Mouse (Mus musculus): Measurements from ENCODE around the gene Fgd1. TPM values are rescaled to one million over a fixed set of nuclear protein-coding genes. Genes with fewer than 3 reads are reported as not detected.
A peak's percentile ranks its signal among the peaks of the same experiment; 100 is the strongest.

Fgd1 gene
- polyA plus RNA-seq, 1 experiment = 89.9 TPM

DNA sequence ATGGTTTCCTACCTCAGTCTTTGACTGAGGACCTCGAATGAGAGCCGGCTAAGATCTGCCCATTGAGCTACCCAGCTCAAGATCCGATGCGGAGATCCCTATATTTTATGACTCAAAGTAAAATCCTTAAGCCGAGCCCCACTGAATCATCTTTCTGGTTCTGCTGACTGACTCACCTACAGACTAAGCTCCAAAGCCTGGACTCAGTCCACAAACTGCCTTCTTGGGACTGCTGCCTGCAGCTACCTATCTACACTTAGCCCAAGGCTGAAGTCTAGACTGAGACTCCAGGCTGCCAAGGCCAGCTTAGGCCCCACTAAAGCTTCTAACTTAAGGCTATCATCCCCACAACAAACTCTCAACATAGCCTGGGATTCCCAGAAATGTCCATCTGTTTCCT, 30.1 kb downstream of the Fgd1 start:
- TF ChIP-seq CTCF (IDR thresholded peaks at IDR 0.05; ENCODE audit: low read depth, low read length) = no peak
- no peak for TF ChIP-seq POLR2A (IDR thresholded peaks at IDR 0.05; ENCODE audit: insufficient read depth, low read length)
- H3K36me3 ChIP-seq (ENCODE audit: control insufficient read depth, insufficient read depth, low read length, poor library complexity, severe bottlenecking) = peaks cover 58% of the 10 kb centered on the region
- H3K4me1 ChIP-seq (ENCODE audit: control insufficient read depth, insufficient read depth, low read length) = peaks cover 1% of the 10 kb centered on the region
- no peak overlapping the region for H3K9ac ChIP-seq (ENCODE audit: low read depth, poor library complexity, severe bottlenecking)
- H3K4me3 ChIP-seq (ENCODE audit: low read depth, low read length) = no peak overlapping the region
- H3K9me3 ChIP-seq (replicated peaks; ENCODE audit: control insufficient read depth, insufficient read depth, low read length, poor library complexity, severe bottlenecking) = no peaks in the 10 kb centered on the region
- no peak overlapping the region for H3K27ac ChIP-seq (ENCODE audit: insufficient read depth, low read length)
- H3K27me3 ChIP-seq (ENCODE audit: control insufficient read depth, insufficient read depth, low read length, poor library complexity, severe bottlenecking) = no peaks in the 10 kb centered on the region

DNA sequence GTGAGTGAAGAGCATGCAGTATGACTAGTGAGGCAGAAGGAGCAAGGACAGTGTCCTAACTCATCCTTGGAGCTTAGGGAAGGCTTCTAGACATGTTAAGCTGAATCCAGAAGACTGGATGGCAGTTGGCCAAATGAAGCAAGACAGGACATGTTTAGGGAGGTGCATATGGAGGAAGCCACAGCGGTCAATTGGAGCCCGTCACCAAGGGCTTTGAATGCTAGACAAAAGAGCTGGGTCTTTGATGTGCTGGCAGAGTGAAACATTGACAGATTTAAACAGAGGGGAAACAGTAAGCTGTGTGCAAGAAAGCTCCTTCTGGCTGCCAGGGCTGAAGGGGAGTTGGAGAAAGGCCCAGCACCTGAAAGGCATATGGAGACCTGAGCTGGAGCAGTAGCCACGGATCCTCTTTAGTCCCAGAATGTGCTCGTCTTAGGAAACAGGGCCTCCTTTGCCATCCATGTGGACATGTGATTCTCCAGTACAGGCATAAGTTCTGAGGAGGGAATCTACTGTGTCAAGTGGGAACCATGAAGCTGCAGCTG, 31.1 kb downstream of the Fgd1 start:
- TF ChIP-seq CTCF (IDR thresholded peaks at IDR 0.05; ENCODE audit: low read depth, low read length) = no peak
- no peak for TF ChIP-seq POLR2A (IDR thresholded peaks at IDR 0.05; ENCODE audit: insufficient read depth, low read length)
- TF ChIP-seq EP300 (IDR thresholded peaks at IDR 0.05; ENCODE audit: insufficient read depth, low read depth, low read length) = no peak
- no peaks in the 10 kb centered on the region for H3K27me3 ChIP-seq (ENCODE audit: control insufficient read depth, insufficient read depth, low read length, poor library complexity, severe bottlenecking)
- H3K9me3 ChIP-seq (replicated peaks; ENCODE audit: control insufficient read depth, insufficient read depth, low read length, poor library complexity, severe bottlenecking) = no peaks in the 10 kb centered on the region
- H3K27ac ChIP-seq (ENCODE audit: insufficient read depth, low read length) = peak overlapping the region; percentile 59; the same call in 1 of the 2 replicates
- no peak overlapping the region for H3K4me3 ChIP-seq (ENCODE audit: low read depth, low read length)
- H3K9ac ChIP-seq (ENCODE audit: low read depth, poor library complexity, severe bottlenecking) = no peak overlapping the region
- H3K4me1 ChIP-seq (ENCODE audit: control insufficient read depth, insufficient read depth, low read length) = peaks cover 1% of the 10 kb centered on the region
- H3K36me3 ChIP-seq (ENCODE audit: control insufficient read depth, insufficient read depth, low read length, poor library complexity, severe bottlenecking) = peaks cover 55% of the 10 kb centered on the region

DNA sequence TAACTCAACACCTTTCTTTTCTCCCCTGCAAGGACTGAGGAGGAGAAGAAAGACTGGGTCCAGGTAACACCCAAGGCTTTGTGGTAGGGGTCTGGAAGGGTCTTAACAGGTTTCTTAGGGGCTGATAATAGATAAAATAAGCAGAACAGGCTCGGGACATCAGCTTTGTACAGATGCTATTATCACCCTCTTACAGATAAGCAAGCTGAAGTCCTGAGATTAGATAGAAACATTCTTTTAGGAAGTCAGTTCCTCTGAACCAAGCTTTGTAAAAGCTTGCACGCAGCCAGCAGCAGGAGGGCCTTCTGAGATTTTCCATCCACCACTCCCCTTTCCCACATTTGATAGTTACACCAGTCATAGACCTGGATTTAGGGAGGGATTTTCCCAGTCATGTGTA, 39.6 kb downstream of the Fgd1 start:
- Histone ChIP-seq H3K27me3 (ENCODE audit: control insufficient read depth, insufficient read depth, low read length, poor library complexity, severe bottlenecking) (no peaks in the 10 kb centered on the region), H3K9me3 (replicated peaks; ENCODE audit: control insufficient read depth, insufficient read depth, low read length, poor library complexity, severe bottlenecking) (no peaks in the 10 kb centered on the region), H3K36me3 (ENCODE audit: control insufficient read depth, insufficient read depth, low read length, poor library complexity, severe bottlenecking) (peaks cover 53% of the 10 kb centered on the region), H3K4me1 (ENCODE audit: control insufficient read depth, insufficient read depth, low read length) (no peaks in the 10 kb centered on the region), H3K9ac (ENCODE audit: low read depth, poor library complexity, severe bottlenecking) (no peak overlapping the region), H3K4me3 (ENCODE audit: low read depth, low read length) (no peak overlapping the region), H3K27ac (ENCODE audit: insufficient read depth, low read length) (no peak overlapping the region)
- no peak for TF ChIP-seq CTCF (IDR thresholded peaks at IDR 0.05; ENCODE audit: low read depth, low read length)
- no peak for TF ChIP-seq POLR2A (IDR thresholded peaks at IDR 0.05; ENCODE audit: insufficient read depth, low read length)
- no peak for TF ChIP-seq EP300 (IDR thresholded peaks at IDR 0.05; ENCODE audit: insufficient read depth, low read depth, low read length)

DNA sequence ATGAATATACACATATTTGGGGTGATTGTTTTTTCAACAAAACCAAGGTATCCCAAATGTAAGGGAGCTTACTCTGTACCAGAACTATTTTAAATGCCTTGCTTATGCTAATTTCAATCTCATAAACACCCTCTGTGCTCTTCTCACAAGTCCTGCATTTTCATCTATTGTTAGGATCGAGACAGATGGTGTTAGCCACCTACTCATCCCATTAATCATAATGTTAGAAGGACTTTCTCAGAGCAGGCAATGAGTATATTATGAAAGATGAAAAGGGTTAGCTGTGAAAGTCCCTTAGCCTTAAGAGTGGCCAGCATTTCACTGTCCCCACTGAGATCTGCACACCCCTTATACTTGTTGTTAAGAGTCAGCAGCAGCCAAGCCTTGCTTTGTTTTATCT, 41.5 kb downstream of the Fgd1 start:
- H3K9ac ChIP-seq (ENCODE audit: low read depth, poor library complexity, severe bottlenecking) = no peak overlapping the region
- peaks cover 50% of the 10 kb centered on the region for H3K36me3 ChIP-seq (ENCODE audit: control insufficient read depth, insufficient read depth, low read length, poor library complexity, severe bottlenecking)
- H3K4me3 ChIP-seq (ENCODE audit: low read depth, low read length) = no peak overlapping the region
- no peaks in the 10 kb centered on the region for H3K9me3 ChIP-seq (replicated peaks; ENCODE audit: control insufficient read depth, insufficient read depth, low read length, poor library complexity, severe bottlenecking)
- no peak overlapping the region for H3K27ac ChIP-seq (ENCODE audit: insufficient read depth, low read length)
- no peaks in the 10 kb centered on the region for H3K27me3 ChIP-seq (ENCODE audit: control insufficient read depth, insufficient read depth, low read length, poor library complexity, severe bottlenecking)
- TF ChIP-seq POLR2A (IDR thresholded peaks at IDR 0.05; ENCODE audit: insufficient read depth, low read length) (no peak), CTCF (IDR thresholded peaks at IDR 0.05; ENCODE audit: low read depth, low read length) (no peak), EP300 (IDR thresholded peaks at IDR 0.05; ENCODE audit: insufficient read depth, low read depth, low read length) (no peak)
- no peaks in the 10 kb centered on the region for H3K4me1 ChIP-seq (ENCODE audit: control insufficient read depth, insufficient read depth, low read length)

DNA sequence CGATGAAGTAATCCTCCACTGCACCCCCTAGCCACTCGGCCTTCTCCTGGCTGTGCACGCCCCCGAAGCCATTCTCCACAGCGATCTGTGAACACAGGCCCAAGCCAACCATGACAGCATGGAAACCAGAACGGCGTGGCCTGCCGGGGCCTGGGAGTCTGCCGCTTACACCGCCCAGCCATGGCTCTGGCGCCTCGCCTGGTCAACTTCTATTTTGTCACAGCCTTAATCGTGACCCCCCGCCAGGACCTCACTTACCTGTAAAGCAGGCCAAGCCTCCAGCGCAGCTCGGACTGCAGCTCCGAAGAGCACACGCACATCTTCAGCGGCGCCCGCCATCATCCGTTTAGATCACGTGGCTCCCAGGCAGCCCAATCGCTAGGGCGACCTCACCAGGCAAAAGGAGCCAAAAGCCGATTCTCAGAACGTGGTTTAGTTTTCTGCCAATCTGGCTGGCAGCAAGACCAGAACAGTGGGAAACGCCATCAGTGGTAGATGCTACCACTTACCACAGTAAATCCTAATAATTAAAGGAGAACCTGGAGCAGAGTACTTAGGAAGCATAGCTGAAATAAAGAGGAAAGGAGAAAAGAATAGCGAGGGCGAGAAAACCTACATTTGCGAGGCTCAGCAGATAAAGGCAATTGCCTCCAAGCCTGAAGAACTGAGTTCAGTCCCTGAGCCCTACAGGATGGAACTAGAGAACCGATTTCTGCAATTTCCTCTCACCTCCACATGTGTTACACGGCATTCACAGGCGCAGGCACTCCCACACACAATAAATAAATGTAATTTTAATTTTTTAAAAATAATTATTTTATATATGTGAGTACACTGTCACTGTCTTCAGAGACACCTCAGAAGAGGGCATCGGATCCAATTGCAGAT, 50.5 kb downstream of the Fgd1 start, which contains the start of gene Tsr2:
Tsr2 (minus strand) TSS at position 373 of the 888 bp plus-strand sequence.
- Histone ChIP-seq H3K4me3 (ENCODE audit: low read depth, low read length) (peak within 1 kb of the TSS; percentile 98), H3K27me3 (ENCODE audit: control insufficient read depth, insufficient read depth, low read length, poor library complexity, severe bottlenecking) (no peaks in the 10 kb centered on the region), H3K36me3 (ENCODE audit: control insufficient read depth, insufficient read depth, low read length, poor library complexity, severe bottlenecking) (peaks cover 3% of the 10 kb centered on the region), H3K9me3 (replicated peaks; ENCODE audit: control insufficient read depth, insufficient read depth, low read length, poor library complexity, severe bottlenecking) (no peaks in the 10 kb centered on the region), H3K27ac (ENCODE audit: insufficient read depth, low read length) (no peak within 1 kb of the TSS), H3K4me1 (ENCODE audit: control insufficient read depth, insufficient read depth, low read length) (no peaks in the 10 kb centered on the region), H3K9ac (ENCODE audit: low read depth, poor library complexity, severe bottlenecking) (peak within 1 kb of the TSS; percentile 31)
- TF ChIP-seq POLR2A (IDR thresholded peaks at IDR 0.05; ENCODE audit: insufficient read depth, low read length) = no peak
- TF ChIP-seq CTCF (IDR thresholded peaks at IDR 0.05; ENCODE audit: low read depth, low read length) = no peak
- TF ChIP-seq EP300 (IDR thresholded peaks at IDR 0.05; ENCODE audit: insufficient read depth, low read depth, low read length) = no peak

Measured in ES-Bruce4 (cell line).